Mouse (Mus musculus): ENCODE measurements at regions not wholly inside any gene's neighbourhood (a gene's known extent, or its start where the extent isn't known, plus 50 kb on each side); places are given as distances from the start of the nearest gene placed in this dataset.

DNA sequence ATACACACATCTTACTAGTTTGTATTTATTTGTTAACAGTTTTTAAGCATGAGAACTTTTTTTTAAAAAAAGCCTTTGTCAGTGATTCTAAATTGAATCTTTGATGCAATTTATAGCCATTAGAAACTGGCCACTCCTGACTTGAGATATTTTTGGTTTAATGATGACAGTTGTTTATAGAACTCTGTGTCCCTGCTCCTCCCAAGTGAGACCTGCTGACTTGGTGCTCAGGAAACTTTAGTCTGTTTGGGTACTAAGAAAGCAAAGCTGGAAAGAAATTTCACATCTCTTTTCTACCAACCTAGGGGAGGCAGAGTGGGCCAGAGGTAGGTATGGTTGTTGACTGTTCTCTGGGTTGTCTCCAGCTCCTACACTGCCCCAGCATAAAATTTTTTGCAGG, 214.0 kb upstream of the Nampt start:
- Histone ChIP-seq H3K4me3 (ENCODE audit: low read depth, low read length) (no peak overlapping the region), H3K9me3 (replicated peaks; ENCODE audit: control insufficient read depth, low read length) (no peaks in the 10 kb centered on the region), H3K4me1 (ENCODE audit: control insufficient read depth, insufficient read depth, low read length) (no peaks in the 10 kb centered on the region), H3K36me3 (ENCODE audit: control insufficient read depth, insufficient read depth, low read length) (no peaks in the 10 kb centered on the region), H3K4me2 (no peak overlapping the region), H3K27me3 (ENCODE audit: control insufficient read depth, insufficient read depth, low read length) (no peaks in the 10 kb centered on the region), H3K27ac (ENCODE audit: low read depth, low read length) (no peak overlapping the region), H3K9ac (ENCODE audit: low read depth, low read length) (no peak overlapping the region)
- ATAC-seq (replicated peaks; ENCODE audit: insufficient number of reproducible peaks, low FRiP score, low TSS enrichment), result no peak

DNA sequence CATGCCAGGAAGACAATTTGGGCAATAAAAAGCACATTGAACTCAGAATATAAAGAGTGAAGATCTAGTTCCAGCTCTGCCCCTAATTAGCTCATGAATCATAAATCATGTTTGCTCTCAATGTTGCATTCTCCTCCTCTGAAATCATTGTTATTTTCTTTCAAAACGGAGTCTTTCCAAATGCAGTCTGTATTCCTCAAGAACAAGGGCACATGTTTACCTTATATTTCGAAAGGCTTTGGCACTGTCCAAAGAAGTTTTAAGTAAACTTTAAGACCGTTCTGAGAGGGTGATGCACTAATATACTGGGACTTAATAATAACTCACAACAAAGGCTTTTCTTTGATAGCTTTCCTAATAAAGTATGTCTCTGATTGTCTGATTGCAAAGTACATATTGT, 204.3 kb upstream of the Nampt start:
- H3K4me1 ChIP-seq (ENCODE audit: control insufficient read depth, insufficient read depth, low read length), result no peaks in the 10 kb centered on the region
- H3K9ac ChIP-seq (ENCODE audit: low read depth, low read length), result no peak overlapping the region
- no peak overlapping the region for H3K4me3 ChIP-seq (ENCODE audit: low read depth, low read length)
- H3K27ac ChIP-seq (ENCODE audit: low read depth, low read length), result no peak overlapping the region
- H3K4me2 ChIP-seq, result no peak overlapping the region
- H3K27me3 ChIP-seq (ENCODE audit: control insufficient read depth, insufficient read depth, low read length), result no peaks in the 10 kb centered on the region
- no peaks in the 10 kb centered on the region for H3K9me3 ChIP-seq (replicated peaks; ENCODE audit: control insufficient read depth, low read length)
- 70% methylated on average over 3 of the region's 3 CpGs for WGBS (ENCODE audit: insufficient replicate concordance)
- H3K36me3 ChIP-seq (ENCODE audit: control insufficient read depth, insufficient read depth, low read length), result no peaks in the 10 kb centered on the region
- ATAC-seq (replicated peaks; ENCODE audit: insufficient number of reproducible peaks, low FRiP score, low TSS enrichment), result no peak

DNA sequence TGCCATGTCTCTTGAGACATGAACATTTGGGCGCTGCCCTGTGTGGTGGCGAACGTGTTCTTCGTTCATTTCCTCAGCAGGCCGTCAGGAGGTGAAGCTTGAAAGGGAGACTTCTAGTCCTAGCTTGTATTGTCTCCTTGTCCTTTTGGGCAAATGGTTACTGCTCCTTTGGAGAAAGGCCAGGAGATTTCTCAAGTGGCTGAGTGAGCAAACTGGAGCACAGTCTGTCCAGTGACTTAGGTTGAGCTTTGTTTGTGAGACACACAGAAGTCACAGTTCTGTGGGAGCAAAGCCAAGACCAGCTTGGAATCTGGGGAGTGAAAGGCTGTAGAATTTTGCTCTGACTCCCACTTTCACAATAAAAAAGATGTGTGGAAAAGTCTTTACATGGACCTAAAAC, 203.3 kb upstream of the Nampt start:
- Histone ChIP-seq H3K9me3 (replicated peaks; ENCODE audit: control insufficient read depth, low read length) (no peaks in the 10 kb centered on the region), H3K4me3 (ENCODE audit: low read depth, low read length) (no peak overlapping the region), H3K36me3 (ENCODE audit: control insufficient read depth, insufficient read depth, low read length) (no peaks in the 10 kb centered on the region), H3K4me1 (ENCODE audit: control insufficient read depth, insufficient read depth, low read length) (no peaks in the 10 kb centered on the region), H3K27me3 (ENCODE audit: control insufficient read depth, insufficient read depth, low read length) (no peaks in the 10 kb centered on the region), H3K27ac (ENCODE audit: low read depth, low read length) (no peak overlapping the region), H3K9ac (ENCODE audit: low read depth, low read length) (no peak overlapping the region), H3K4me2 (no peak overlapping the region)
- ATAC-seq (replicated peaks; ENCODE audit: insufficient number of reproducible peaks, low FRiP score, low TSS enrichment), result no peak
- 81% methylated on average over 5 of the region's 5 CpGs for WGBS (ENCODE audit: insufficient replicate concordance)

DNA sequence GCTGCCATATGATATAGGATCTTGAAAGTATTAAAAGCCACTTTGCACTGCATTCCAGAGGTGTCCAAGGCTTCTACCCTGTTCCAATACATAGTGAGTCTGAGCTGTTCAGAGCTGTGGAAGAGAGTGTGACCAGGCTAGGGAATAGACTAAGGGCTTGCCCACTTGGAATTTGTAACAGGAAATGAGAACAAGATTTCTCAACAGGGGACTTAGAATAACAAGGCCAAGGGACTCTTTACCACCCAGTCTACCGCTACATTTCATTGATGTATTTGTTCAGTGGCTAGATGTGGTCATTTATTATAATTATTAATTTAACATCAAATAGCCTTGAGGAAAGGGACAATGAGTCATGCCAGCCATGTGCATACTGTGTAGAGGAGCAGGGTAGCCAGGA, 202.3 kb upstream of the Nampt start:
- WGBS (ENCODE audit: insufficient replicate concordance), result 67% methylated on average over 1 of the region's 1 CpGs
- H3K36me3 ChIP-seq (ENCODE audit: control insufficient read depth, insufficient read depth, low read length), result no peaks in the 10 kb centered on the region
- no peak overlapping the region for H3K9ac ChIP-seq (ENCODE audit: low read depth, low read length)
- no peaks in the 10 kb centered on the region for H3K27me3 ChIP-seq (ENCODE audit: control insufficient read depth, insufficient read depth, low read length)
- no peaks in the 10 kb centered on the region for H3K9me3 ChIP-seq (replicated peaks; ENCODE audit: control insufficient read depth, low read length)
- H3K4me3 ChIP-seq (ENCODE audit: low read depth, low read length), result no peak overlapping the region
- H3K27ac ChIP-seq (ENCODE audit: low read depth, low read length), result no peak overlapping the region
- H3K4me1 ChIP-seq (ENCODE audit: control insufficient read depth, insufficient read depth, low read length), result no peaks in the 10 kb centered on the region
- no peak for ATAC-seq (replicated peaks; ENCODE audit: insufficient number of reproducible peaks, low FRiP score, low TSS enrichment)
- H3K4me2 ChIP-seq, result no peak overlapping the region

DNA sequence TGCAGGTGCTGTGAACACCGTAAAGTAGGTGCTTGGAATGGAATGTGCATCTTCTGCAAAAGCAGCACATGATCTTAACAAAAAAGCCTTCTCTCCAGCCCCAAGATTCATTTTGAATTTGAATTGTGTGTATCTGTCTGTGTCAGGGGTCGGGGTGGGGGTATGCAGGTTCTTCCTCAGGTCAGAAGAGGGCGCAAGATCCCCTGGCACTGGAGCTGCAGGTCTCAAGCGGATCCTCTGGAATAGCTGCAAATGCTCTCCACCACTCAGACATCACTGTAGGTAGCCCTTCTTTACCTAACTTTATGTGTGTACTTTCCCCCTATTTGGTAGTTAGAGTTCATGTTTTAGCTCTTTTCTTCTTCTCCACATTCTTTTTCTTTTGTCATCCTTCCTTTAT, 199.5 kb upstream of the Nampt start:
- no peaks in the 10 kb centered on the region for H3K9me3 ChIP-seq (replicated peaks; ENCODE audit: control insufficient read depth, low read length)

DNA sequence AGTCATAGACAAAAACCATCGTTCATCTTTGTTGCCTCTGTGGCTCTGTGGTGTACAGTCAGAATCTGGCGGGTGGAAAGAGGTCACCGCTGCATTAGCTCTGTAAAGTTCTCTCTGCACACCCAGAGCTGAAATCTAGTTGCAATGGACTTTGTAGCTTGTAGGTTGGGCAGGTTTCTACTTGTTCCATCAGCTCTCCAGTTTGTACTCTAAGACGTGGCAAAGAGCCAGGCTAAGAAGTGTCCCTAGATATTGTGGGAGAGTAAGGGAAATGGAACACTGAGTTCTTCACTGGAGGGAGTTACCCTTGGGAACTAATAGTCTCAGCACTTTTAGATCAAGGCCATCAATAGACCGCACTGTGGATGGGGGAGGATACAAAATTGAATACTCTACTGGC, 197.6 kb upstream of the Nampt start:
- 83% methylated on average over 5 of the region's 5 CpGs for WGBS (ENCODE audit: insufficient replicate concordance)
- no peak overlapping the region for H3K27ac ChIP-seq (ENCODE audit: low read depth, low read length)
- H3K4me2 ChIP-seq, result no peak overlapping the region
- no peaks in the 10 kb centered on the region for H3K36me3 ChIP-seq (ENCODE audit: control insufficient read depth, insufficient read depth, low read length)
- H3K4me3 ChIP-seq (ENCODE audit: low read depth, low read length), result no peak overlapping the region
- H3K9me3 ChIP-seq (replicated peaks; ENCODE audit: control insufficient read depth, low read length), result no peaks in the 10 kb centered on the region
- H3K4me1 ChIP-seq (ENCODE audit: control insufficient read depth, insufficient read depth, low read length), result no peaks in the 10 kb centered on the region
- ATAC-seq (replicated peaks; ENCODE audit: insufficient number of reproducible peaks, low FRiP score, low TSS enrichment), result no peak
- no peak overlapping the region for H3K9ac ChIP-seq (ENCODE audit: low read depth, low read length)
- no peaks in the 10 kb centered on the region for H3K27me3 ChIP-seq (ENCODE audit: control insufficient read depth, insufficient read depth, low read length)

More for the DNA sequence above, 199.5 kb upstream of the Nampt start:
- Histone ChIP-seq H3K4me3 (ENCODE audit: low read depth, low read length) (no peak overlapping the region), H3K27me3 (ENCODE audit: control insufficient read depth, insufficient read depth, low read length) (no peaks in the 10 kb centered on the region), H3K27ac (ENCODE audit: low read depth, low read length) (no peak overlapping the region), H3K4me1 (ENCODE audit: control insufficient read depth, insufficient read depth, low read length) (no peaks in the 10 kb centered on the region), H3K4me2 (no peak overlapping the region), H3K36me3 (ENCODE audit: control insufficient read depth, insufficient read depth, low read length) (no peaks in the 10 kb centered on the region), H3K9ac (ENCODE audit: low read depth, low read length) (no peak overlapping the region)
- ATAC-seq (replicated peaks; ENCODE audit: insufficient number of reproducible peaks, low FRiP score, low TSS enrichment), result no peak
- WGBS (ENCODE audit: insufficient replicate concordance), result 55% methylated on average over 4 of the region's 4 CpGs

DNA sequence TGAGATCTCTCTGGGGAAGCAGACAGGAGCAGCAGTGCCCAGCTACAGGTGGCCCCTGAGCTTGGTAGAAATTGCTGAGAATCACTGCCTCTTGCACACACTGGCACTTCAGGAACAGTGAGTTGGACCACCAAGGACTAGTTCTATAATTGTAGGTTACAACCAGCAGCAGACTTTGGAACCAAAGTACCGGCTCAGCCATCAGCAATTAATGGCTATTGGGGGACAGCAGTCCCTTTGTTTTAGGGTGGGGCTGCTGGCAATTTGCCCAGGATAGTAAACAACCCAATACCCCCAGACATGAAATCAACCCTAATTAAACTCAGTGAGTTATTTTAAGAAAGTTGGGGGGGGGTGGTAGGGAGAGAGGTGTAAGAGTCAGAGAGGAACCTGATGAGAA, 190.8 kb upstream of the Nampt start:
- Histone ChIP-seq H3K4me2 (no peak overlapping the region), H3K4me3 (ENCODE audit: low read depth, low read length) (no peak overlapping the region), H3K4me1 (ENCODE audit: control insufficient read depth, insufficient read depth, low read length) (no peaks in the 10 kb centered on the region), H3K9me3 (replicated peaks; ENCODE audit: control insufficient read depth, low read length) (no peaks in the 10 kb centered on the region), H3K27ac (ENCODE audit: low read depth, low read length) (no peak overlapping the region), H3K27me3 (ENCODE audit: control insufficient read depth, insufficient read depth, low read length) (no peaks in the 10 kb centered on the region), H3K9ac (ENCODE audit: low read depth, low read length) (no peak overlapping the region), H3K36me3 (ENCODE audit: control insufficient read depth, insufficient read depth, low read length) (no peaks in the 10 kb centered on the region)
- 68% methylated on average over 1 of the region's 1 CpGs for WGBS (ENCODE audit: insufficient replicate concordance)
- ATAC-seq (replicated peaks; ENCODE audit: insufficient number of reproducible peaks, low FRiP score, low TSS enrichment), result no peak

DNA sequence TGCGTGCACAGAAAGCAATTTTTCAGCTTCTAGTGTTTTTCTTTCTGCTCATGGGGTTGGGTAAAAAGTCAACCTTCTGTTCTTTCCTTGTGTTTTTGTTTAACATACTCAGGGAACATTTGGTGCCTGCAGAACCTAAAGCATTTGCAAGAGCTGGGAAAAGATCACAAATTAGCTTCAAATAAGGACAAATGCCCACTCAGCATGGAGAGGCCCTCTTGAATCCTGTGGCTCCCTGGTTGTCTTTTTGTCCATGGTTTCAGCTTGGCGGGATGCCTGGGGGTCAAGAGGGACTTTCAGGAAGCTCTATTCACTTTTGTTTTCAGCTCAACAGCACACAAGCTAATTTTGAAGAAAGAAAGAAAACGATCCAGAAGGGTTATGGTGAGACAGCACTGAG, 186.4 kb upstream of the Nampt start:
- no peak overlapping the region for H3K4me3 ChIP-seq (ENCODE audit: low read depth, low read length)
- no peak overlapping the region for H3K27ac ChIP-seq (ENCODE audit: low read depth, low read length)
- ATAC-seq (replicated peaks; ENCODE audit: insufficient number of reproducible peaks, low FRiP score, low TSS enrichment), result no peak
- no peaks in the 10 kb centered on the region for H3K36me3 ChIP-seq (ENCODE audit: control insufficient read depth, insufficient read depth, low read length)
- H3K4me1 ChIP-seq (ENCODE audit: control insufficient read depth, insufficient read depth, low read length), result no peaks in the 10 kb centered on the region
- H3K9ac ChIP-seq (ENCODE audit: low read depth, low read length), result no peak overlapping the region
- no peaks in the 10 kb centered on the region for H3K9me3 ChIP-seq (replicated peaks; ENCODE audit: control insufficient read depth, low read length)
- 66% methylated on average over 3 of the region's 3 CpGs for WGBS (ENCODE audit: insufficient replicate concordance)
- H3K4me2 ChIP-seq, result no peak overlapping the region
- H3K27me3 ChIP-seq (ENCODE audit: control insufficient read depth, insufficient read depth, low read length), result no peaks in the 10 kb centered on the region

DNA sequence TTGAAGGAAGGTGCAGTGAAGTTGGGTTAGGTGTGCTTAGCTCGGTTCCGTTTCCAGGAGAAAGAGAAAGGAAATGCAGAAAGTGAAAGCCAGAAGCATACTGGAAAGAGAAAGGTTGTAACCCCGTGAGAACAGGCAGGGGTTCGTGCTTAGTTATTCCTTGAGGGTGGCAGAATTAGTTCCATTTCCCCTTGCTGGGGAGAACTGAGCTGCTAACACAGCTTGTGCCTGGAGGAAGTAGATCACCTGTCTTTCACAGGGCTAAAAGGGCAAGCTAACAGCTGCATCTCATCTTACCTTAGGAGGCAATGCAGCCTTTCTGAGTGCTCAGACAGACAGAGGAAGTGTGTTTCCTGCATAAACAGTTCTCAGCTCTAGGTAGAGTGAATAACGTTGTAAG, 184.3 kb upstream of the Nampt start:
- Histone ChIP-seq H3K4me2 (no peak overlapping the region), H3K4me1 (ENCODE audit: control insufficient read depth, insufficient read depth, low read length) (no peaks in the 10 kb centered on the region), H3K27ac (ENCODE audit: low read depth, low read length) (no peak overlapping the region), H3K9me3 (replicated peaks; ENCODE audit: control insufficient read depth, low read length) (no peaks in the 10 kb centered on the region), H3K9ac (ENCODE audit: low read depth, low read length) (no peak overlapping the region), H3K4me3 (ENCODE audit: low read depth, low read length) (no peak overlapping the region), H3K36me3 (ENCODE audit: control insufficient read depth, insufficient read depth, low read length) (no peaks in the 10 kb centered on the region), H3K27me3 (ENCODE audit: control insufficient read depth, insufficient read depth, low read length) (no peaks in the 10 kb centered on the region)
- 44% methylated on average over 5 of the region's 5 CpGs for WGBS (ENCODE audit: insufficient replicate concordance)
- no peak for ATAC-seq (replicated peaks; ENCODE audit: insufficient number of reproducible peaks, low FRiP score, low TSS enrichment)
